In genomic region chr6:77157028-77157427, GRCm38 (mm10) we compare ENCODE assay signal across 30 mouse cellular contexts.
DNase-seq lines count a peak whose midpoint lies in the region; ATAC-seq and TF ChIP-seq lines count a peak whose summit lies in the region.
"Had no signal": no experiment of that assay in that cellular context is flagged by ENCODE, and none has a peak within 500 bp of the region (broad histone marks: within the 10 kb centered on the region; RNA-seq: fewer than 3 reads in every experiment).

No protein-coding gene starts in this region.

- ATAC-seq in forebrain, embryonic 15.5 days (replicated peaks) = peak; percentile 67
- ATAC-seq: hindbrain, embryonic 16.5 days; intestine, embryonic 15.5 days; Patski had no signal

- H3K4me3 ChIP-seq in forebrain, embryonic 15.5 days = no peak overlapping the region
- H3K4me3 ChIP-seq in forebrain, embryonic 10.5 days = no peak overlapping the region
- H3K4me3 ChIP-seq in layer of hippocampus, adult 2 months = no peak overlapping the region
- H3K4me3 ChIP-seq: embryonic facial prominence, embryonic 10.5 days; embryonic facial prominence, embryonic 13.5 days; erythroblast, embryonic 14.5 days; gastrocnemius, adult 2 months; hindbrain, embryonic 10.5 days; hindbrain, embryonic 13.5 days; intestine, embryonic 15.5 days had no signal

- no peak for TF ChIP-seq CTCF in layer of hippocampus, adult 2 months (conservative IDR thresholded peaks at IDR 0.05)
- no peak for TF ChIP-seq CTCF in brain, embryonic 14.5 days (IDR thresholded peaks at IDR 0.05; ENCODE audit: borderline replicate concordance, extremely low read depth, insufficient read depth, insufficient read length)

- no peak overlapping the region for H3K4me2 ChIP-seq in forebrain, embryonic 15.5 days (replicated peaks)
- H3K4me2 ChIP-seq: embryonic facial prominence, embryonic 13.5 days; heart, embryonic 11.5 days; hindbrain, embryonic 13.5 days; intestine, embryonic 15.5 days had no signal

- H3K4me1 ChIP-seq in forebrain, embryonic 15.5 days = 0 out of 2 replicates have a peak, but pooled peaks cover 2% of the 10 kb centered on the region
- no peaks in the 10 kb centered on the region for H3K4me1 ChIP-seq in forebrain, embryonic 10.5 days
- H3K4me1 ChIP-seq: embryonic facial prominence, embryonic 10.5 days; embryonic facial prominence, embryonic 13.5 days; hindbrain, embryonic 10.5 days; hindbrain, embryonic 13.5 days; intestine, embryonic 15.5 days had no signal

- no peaks in the 10 kb centered on the region for H3K36me3 ChIP-seq in forebrain, embryonic 15.5 days
- H3K36me3 ChIP-seq in forebrain, embryonic 10.5 days (replicated peaks) = no peaks in the 10 kb centered on the region
- H3K36me3 ChIP-seq: embryonic facial prominence, embryonic 10.5 days; embryonic facial prominence, embryonic 13.5 days; G1E; hindbrain, embryonic 10.5 days; hindbrain, embryonic 13.5 days; intestine, embryonic 15.5 days had no signal

- no peak for DNase-seq in forebrain, embryonic 10.5 days (ENCODE audit: extremely low spot score, low spot score)
- DNase-seq in layer of hippocampus, adult 2 months (ENCODE audit: low spot score in 2 of 2) = no peak
- no peak for DNase-seq in layer of hippocampus, postnatal 10 days (ENCODE audit: low spot score in 2 of 2)
- peak; percentile 46 for DNase-seq in brain, embryonic 14.5 days (ENCODE audit: low read depth)
- DNase-seq in right cerebral cortex, postnatal 14 days = no peak
- DNase-seq: adrenal gland, postnatal 10 days; adrenal gland, postnatal 36 days; B cell, adult 2 months; cerebellum, adult 11-12 months; cerebellum, adult 8-10 months; cerebellum, postnatal 10 days; cerebellum, postnatal 36 days; embryo, embryonic 11 days; gastrocnemius, adult 2 months; gastrocnemius, postnatal 14 days; heart, adult 11 months; heart, postnatal 36 days; kidney, adult 11 months had no signal

- no peak for TF ChIP-seq POLR2A in brain, embryonic 14.5 days (IDR thresholded peaks at IDR 0.05; ENCODE audit: borderline replicate concordance, extremely low read depth, insufficient read depth, insufficient read length, poor library complexity, severe bottlenecking)

- H3K27me3 ChIP-seq in forebrain, embryonic 15.5 days = no peaks in the 10 kb centered on the region
- H3K27me3 ChIP-seq in forebrain, embryonic 10.5 days (ENCODE audit: poor library complexity, severe bottlenecking) = no peaks in the 10 kb centered on the region
- H3K27me3 ChIP-seq: CH12.LX; embryonic facial prominence, embryonic 13.5 days; hindbrain, embryonic 13.5 days; intestine, embryonic 15.5 days; Patski had no signal

- H3K9me3 ChIP-seq in forebrain, embryonic 15.5 days = no peaks in the 10 kb centered on the region
- no peaks in the 10 kb centered on the region for H3K9me3 ChIP-seq in forebrain, embryonic 10.5 days
- H3K9me3 ChIP-seq: embryonic facial prominence, embryonic 10.5 days; embryonic facial prominence, embryonic 13.5 days; hindbrain, embryonic 10.5 days; hindbrain, embryonic 13.5 days; intestine, embryonic 15.5 days had no signal

- no peak overlapping the region for H3K27ac ChIP-seq in forebrain, embryonic 15.5 days (replicated peaks)
- H3K27ac ChIP-seq in forebrain, embryonic 10.5 days = no peak overlapping the region
- 0 out of 2 replicates have a peak overlapping the region, but pooled peaks have one; percentile 48 for H3K27ac ChIP-seq in layer of hippocampus, adult 2 months
- H3K27ac ChIP-seq: embryonic facial prominence, embryonic 10.5 days; embryonic facial prominence, embryonic 13.5 days; gastrocnemius, adult 2 months; hindbrain, embryonic 10.5 days; hindbrain, embryonic 13.5 days; intestine, embryonic 15.5 days had no signal

- H3K9ac ChIP-seq in forebrain, embryonic 15.5 days (replicated peaks) = no peak overlapping the region
- H3K9ac ChIP-seq: embryonic facial prominence, embryonic 13.5 days; hindbrain, embryonic 13.5 days; intestine, embryonic 15.5 days had no signal

- 59% methylated on average over 5 of the region's 5 CpGs for WGBS in forebrain, embryonic 15.5 days
- WGBS in forebrain, embryonic 10.5 days = 93% methylated on average over 5 of the region's 5 CpGs
